Mouse (Mus musculus): ENCODE results near the gene Fpr-rs4.
"Not testable (repeated sequence)": the region's sequence is repeated elsewhere in the genome, so short reads cannot be mapped to it uniquely, and the experiment has no call there.

Fpr-rs4 gene

DNA sequence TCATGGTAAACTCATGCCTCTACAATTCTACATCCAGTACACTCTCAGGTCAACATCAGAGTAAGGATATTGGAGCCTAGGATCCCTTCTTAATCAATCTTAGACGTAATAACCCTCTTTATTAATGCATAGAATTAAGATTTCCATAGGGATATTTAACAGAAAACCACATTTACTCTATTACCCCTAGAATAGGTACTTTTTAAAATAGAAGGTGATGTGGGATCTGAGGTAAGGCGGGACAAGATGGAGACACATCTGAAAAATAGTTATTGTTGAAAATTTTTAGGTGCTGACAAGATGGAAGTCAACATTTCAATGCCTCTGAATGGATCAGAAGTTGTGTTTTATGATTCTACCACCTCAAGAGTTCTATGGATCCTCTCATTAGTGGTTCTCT is at the start of gene Fpr-rs4:
Gene Fpr-rs4, plus strand, starts transcription at position 301 of the 400 bp plus-strand sequence.
- DNase-seq, result no peak

- no peak for DNase-seq
Observed at GRCm38 (mm10) chr17:17973443-17973842, 48.1 kb upstream of the Fpr-rs4 start.

DNA sequence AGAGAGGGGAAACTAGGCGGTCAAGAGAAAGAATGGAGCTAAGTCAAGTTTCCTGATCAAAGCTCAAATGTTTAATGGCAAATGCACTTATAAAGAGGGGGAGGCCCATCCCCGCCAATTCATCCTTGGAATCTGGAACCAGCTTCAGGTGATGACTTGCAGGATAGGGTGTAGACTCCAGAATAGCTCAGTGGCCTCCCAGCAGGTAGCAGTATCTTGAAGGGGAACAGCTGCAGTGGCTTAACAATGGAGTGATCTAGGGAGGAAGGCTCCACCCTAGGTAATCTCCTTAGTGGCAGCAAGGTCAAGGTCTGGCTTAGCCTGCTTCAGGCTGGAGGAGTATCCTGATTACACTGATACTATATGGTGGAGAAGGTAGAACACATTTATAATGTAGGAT is 40.3 kb upstream of the Fpr-rs4 start:
- DNase-seq, result not testable (repeated sequence)

DNA sequence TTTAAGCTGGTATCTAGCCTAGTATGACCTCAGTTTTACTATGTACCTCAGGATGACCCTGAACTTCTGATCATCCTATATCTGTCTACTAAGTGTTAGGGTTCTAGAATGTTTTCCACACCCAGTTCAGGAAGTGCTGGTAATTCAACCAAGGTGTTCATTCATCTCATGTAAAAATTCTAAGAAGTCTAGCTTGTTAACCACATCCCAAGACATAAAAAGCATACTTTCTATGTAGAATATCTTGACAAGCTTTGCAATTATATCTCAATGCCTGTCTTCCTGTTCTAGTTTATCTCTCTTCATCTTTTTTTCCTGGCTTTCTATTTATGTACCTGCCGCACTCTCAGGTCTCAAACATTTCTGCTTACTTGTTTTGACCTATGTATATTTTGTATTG is 16.8 kb upstream of the Fpr-rs4 start:
- no peak for DNase-seq

- no peak for DNase-seq
Observed at GRCm38 (mm10) chr17:18049124-18049523, 27.6 kb downstream of the Fpr-rs4 start, which contains the start of gene Vmn2r124. Vmn2r124 (plus strand) TSS chr17:18049424.

All from kidney, adult 8-10 months (tissue).